Mouse (Mus musculus) neutrophil, adult 5-6 weeks (primary cell): ENCODE results near the gene Adam11. TPM values are rescaled to one million over a fixed set of nuclear protein-coding genes. Genes with fewer than 3 reads are reported as not detected.

Source experiments
- ATAC-seq: fragments of 151-379, 151-347 bp; 2 replicates; pipeline ENCODE4 v1.8.0; 2017; ENCODE audit warnings: mild to moderate bottlenecking, moderate TSS enrichment; ENCODE audit not compliant: insufficient number of reproducible peaks, poor library complexity, low FRiP score, severe bottlenecking; ENCODE audit errors: extremely low read depth
- total RNA-seq: library from RNA; stranded (forward); fragments of 200-1000 nt; gene quantifications from 2 replicates; pipeline ENCODE4 v1.2.3, GENCODE M21; 2017

Gene Adam11
- total RNA-seq, 1 experiment from 2014 or later: not detected

DNA sequence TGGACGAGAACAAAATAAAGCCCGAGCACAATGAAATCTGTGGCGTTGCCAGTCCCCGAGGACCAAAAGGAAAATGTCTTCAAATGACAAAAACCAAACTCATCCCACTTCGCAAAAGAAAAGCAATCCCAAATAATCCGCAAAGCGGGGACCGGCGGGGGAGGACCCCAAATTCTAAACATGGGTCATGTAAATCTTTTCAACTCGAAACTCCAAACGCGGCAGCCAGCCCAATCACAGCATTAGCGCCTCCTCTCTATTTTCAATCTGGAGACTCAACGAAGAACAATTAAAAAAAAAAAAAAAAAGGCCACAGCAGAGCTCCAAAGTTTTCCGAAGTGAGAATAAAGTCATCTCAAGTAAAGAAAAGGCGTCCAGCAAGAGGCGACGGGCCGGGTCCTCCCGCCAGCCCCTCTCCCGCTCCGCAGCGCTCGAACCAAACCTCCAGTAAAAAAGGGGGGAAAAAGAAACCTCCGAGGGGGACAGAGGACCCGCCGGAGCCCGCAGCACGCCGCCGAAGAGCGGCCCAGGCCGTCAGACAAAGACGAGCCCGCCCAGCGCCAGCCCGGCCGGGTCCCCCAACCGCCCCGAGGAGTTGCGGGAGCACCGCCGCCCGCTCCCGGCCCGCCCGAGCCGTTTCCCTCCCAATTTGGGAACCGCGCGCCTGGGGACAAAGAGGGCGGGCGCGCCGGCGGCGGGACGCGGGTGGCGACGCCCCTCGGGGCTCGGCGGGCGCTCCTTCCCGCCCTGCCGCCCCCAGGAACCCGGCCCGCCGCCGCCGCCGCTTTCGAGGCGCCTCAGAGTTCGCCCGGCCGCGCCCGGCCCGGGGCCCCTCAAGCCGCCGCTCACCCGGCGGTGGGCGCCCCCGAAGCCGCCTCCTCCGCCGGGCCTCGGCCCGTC, 57.1 kb downstream of the Adam11 start:
- ATAC-seq: no peak

DNA sequence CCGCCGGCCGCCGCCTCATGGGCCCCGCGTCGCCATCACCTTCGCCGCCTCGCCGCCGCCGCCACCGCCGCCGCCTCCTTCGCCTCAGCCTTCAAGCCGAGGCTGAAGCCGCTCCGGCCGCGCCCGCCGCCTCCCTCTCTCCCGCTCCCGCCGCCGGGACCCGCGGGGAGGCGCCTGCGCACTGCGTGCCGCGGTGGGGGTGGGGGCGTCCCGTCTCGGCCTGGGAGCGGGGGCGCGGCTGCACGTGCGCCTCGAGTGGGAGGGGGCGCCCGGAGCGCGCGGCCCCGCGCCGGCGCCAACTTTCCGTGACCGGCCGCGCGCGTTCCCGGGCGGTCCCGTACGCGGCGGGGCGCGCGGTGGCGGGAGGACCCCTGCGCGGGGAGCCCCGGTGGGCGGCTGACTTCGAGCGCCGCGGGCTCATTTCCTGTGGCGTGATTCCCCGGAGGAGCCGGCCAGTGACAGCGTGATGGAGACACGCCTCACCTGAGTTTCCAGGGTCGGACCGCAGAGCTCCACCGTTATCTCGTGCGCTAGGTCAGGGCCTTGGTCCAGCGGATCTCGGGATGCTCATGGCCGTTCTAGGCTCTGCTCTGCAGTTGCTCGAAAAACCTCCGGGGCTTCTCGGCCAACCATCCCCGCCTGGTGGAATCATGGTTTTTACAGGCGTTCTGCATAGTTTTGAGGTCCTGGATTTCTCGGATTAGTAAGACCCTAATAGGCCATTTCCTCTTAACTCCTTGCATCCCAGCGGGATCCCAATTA, 58.0 kb downstream of the Adam11 start, which contains the start of gene Gjc1:
TSS of gene Gjc1 (minus strand) at position 680 of the 762 bp plus-strand sequence.
- no peak for ATAC-seq

DNA sequence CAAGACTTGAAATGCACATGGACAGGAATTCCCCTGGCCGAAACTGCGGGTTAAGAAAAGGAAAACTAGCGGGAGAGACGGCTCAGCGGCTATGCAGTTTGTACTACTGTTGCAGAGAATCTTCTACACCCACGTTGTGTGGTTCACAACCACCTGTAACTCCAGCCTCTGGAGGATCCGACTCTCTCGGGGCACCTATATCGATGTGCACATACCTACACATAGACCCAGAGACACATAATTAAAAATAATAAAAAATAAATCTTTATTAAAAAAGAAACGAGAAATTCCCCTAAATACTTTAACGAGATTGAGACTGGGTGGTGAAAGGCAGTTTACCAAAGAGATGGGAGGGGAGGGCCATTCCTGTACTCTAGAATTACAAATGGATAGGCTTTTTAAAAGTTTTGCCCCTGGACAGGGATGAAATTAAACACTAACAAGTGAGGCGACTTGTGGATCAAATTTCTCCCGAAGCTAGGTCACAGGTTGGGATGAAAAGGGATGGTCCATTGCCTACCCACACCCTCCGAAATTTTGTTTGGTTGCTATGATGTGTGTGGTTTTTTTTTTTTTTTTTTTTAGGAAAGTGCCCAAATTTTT, 58.6 kb downstream of the Adam11 start:
- no peak for ATAC-seq

GRCm38 (mm10) chr11:102820432-102820831, 59.2 kb downstream of the Adam11 start:
- ATAC-seq: no peak

GRCm38 (mm10) chr11:102821231-102821630, 60.0 kb downstream of the Adam11 start:
- ATAC-seq: no peak

GRCm38 (mm10) chr11:102826476-102826875, 65.2 kb downstream of the Adam11 start:
- no peak for ATAC-seq

GRCm38 (mm10) chr11:102827097-102827496, 65.9 kb downstream of the Adam11 start:
- ATAC-seq: no peak

Other genes starting within 250 kb of the Adam11 start
- 52.8 and 56.9 TPM in 2 replicates for gene Gpatch8, start 205.0 kb upstream of the Adam11 start, total RNA-seq
- gene Gm11627, start 182.0 kb upstream of the Adam11 start, total RNA-seq: not detected in 2 replicates
- 0.12 TPM in 1 of 2 replicates, not detected in the other for gene Fzd2, start 157.0 kb upstream of the Adam11 start, total RNA-seq
- gene Meioc, start 97.7 kb upstream of the Adam11 start, total RNA-seq: not detected in 2 replicates
- 19.6 and 29.4 TPM in 2 replicates for gene Ccdc43, start 63.7 kb upstream of the Adam11 start, total RNA-seq
- not detected in 2 replicates for gene Gjc1, start 58.3 kb downstream of the Adam11 start, total RNA-seq
- not detected in 2 replicates for gene Higd1b, start 74.4 kb downstream of the Adam11 start, total RNA-seq
- 49.1 and 60.2 TPM in 2 replicates for gene Eftud2, start 119.5 kb downstream of the Adam11 start, total RNA-seq
- gene Ccdc103, start 119.8 kb downstream of the Adam11 start, total RNA-seq: not detected in 2 replicates
- gene Fam187a, start 123.7 kb downstream of the Adam11 start, total RNA-seq: not detected in 2 replicates
- 0.37 TPM in 1 of 2 replicates, not detected in the other for gene Gfap, start 139.5 kb downstream of the Adam11 start, total RNA-seq
- 0.37 TPM in 1 of 2 replicates, not detected in the other for gene Kif18b, start 163.7 kb downstream of the Adam11 start, total RNA-seq
- gene C1ql1, start 185.2 kb downstream of the Adam11 start, total RNA-seq: not detected in 2 replicates